Mouse (Mus musculus): Measurements from ENCODE around the gene Parp14.
"Not testable (repeated sequence)": the region's sequence is repeated elsewhere in the genome, so short reads cannot be mapped to it uniquely, and the experiment has no call there.

Parp14 gene

DNA sequence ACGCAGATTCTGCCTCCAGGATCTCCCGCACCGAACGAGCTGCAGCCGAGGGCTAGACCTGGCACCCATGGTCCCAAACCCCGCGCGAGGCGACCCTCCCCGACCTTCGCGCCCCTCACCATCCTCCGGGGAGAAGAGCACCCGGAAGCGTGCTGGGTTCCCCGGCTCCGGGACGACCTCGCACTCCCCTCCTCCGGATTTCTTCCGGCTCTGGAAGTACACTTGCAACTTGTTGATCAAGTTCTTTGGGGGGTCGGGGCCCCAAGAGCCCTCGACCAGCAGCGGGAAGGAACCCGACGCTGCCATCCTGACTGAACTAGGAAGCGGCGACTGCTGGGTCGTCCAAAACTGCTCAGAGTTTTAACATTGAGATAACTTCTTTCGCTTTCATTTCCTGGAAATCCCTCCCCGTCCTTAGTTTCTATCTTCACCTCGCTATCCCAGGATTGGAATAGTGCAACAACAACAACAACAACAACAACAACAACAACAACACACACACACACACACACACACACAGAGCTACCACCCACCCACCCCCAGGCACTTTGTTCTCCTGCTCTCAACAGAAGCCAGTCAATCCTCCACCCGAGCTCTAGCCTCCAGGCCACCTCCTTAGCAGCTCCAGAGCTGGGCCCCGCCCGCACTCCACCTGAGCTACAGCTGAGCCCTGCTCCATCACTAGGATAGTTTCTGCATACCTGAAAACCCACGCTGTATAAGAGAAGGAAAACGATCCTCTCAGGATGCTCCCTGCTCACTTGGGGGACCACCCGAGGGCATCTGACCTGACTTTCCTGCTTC lies at the start of gene Parp14:
Gene Parp14 (minus strand): TSS at position 497 of the 804 bp plus-strand sequence.
- peak; percentile 58 for DNase-seq

- no peak for DNase-seq
Observed at GRCm38 (mm10) chr16:35918721-35919543, 47.6 kb upstream of the Parp14 start.

DNA sequence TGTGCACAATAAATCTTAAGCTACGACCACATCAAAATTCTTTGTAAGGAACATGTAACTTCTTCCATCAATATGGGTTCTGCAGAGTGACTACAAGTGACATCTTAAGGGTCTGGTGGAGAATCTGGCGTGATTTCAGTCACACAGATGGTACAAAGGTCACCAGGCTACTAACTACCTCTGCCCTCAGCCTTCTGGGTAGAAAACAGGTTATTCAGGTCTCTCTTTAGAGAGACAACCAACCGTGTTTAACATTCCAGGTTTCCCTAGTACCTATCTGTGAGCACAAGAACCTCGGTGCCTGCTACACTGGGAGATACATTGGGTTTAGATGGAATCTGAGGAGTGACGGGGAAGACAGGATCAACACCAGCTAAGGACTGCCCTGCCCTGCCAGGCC lies 43.0 kb upstream of the Parp14 start:
- no peak for DNase-seq

- DNase-seq: no peak
Observed at GRCm38 (mm10) chr16:35913526-35913925, 42.2 kb upstream of the Parp14 start.

- no peak for DNase-seq
Observed at GRCm38 (mm10) chr16:35911449-35911848, 40.1 kb upstream of the Parp14 start.

DNA sequence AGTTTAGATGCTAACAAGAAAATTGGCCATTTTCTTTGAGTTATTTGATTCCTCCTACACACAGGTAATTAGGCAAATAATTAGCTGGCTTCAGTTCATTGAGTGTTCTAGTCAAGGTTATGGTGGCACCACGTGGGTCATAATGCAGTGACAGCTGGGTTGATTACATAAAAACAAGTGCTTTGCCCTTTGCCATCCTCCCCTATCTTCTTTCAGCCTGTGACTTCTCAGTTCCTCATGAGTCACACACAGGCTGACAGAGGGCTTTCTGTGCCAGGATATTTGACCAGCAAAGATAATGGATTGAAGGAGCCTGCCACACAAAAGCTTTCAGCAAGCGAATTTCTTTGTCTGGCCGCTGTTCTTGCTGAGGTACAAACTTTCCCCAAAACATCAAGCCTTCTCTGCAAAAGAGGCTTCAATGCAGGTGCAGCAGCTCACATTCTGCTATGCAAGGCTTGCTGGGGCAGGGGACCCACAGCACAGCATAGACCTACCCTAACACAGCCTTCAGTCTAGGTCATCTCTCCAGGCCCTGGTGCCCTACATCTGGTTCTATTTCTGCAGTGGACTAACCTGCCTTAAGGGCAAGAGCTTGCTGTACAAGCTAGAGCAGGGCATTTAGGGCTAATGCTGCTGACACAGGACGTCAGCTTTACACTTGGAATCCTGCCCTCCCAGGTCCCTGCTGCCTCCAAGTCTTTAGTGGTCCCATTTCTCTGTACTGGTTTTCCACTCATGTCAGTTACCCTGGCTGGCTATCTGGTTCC lies 36.3 kb upstream of the Parp14 start:
- peak; percentile 6 for DNase-seq

- peak; percentile 62 for DNase-seq
Observed at GRCm38 (mm10) chr16:35906887-35907286, 35.5 kb upstream of the Parp14 start.

GRCm38 (mm10) chr16:35905819-35906485 lies 34.6 kb upstream of the Parp14 start:
- DNase-seq: no peak

DNA sequence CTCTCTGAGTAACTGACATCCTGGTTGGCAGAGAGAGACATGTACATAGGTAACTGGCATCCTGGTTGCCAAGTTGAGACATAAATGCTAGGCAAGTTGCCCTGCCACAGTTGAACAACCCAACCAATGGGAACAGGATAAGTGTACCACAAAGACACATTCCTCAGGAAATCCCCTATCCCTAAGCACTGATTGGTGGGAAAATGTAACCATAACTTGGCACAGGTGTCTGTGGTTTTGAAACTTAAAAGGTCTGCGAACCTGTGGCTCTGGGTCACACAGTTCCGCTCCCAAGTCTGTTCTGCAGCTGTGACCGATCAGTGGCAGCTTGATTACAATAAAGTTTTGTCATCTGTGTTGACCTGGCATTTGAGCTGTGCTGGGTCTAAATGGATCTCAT lies 34.0 kb upstream of the Parp14 start:
- no peak for DNase-seq

DNA sequence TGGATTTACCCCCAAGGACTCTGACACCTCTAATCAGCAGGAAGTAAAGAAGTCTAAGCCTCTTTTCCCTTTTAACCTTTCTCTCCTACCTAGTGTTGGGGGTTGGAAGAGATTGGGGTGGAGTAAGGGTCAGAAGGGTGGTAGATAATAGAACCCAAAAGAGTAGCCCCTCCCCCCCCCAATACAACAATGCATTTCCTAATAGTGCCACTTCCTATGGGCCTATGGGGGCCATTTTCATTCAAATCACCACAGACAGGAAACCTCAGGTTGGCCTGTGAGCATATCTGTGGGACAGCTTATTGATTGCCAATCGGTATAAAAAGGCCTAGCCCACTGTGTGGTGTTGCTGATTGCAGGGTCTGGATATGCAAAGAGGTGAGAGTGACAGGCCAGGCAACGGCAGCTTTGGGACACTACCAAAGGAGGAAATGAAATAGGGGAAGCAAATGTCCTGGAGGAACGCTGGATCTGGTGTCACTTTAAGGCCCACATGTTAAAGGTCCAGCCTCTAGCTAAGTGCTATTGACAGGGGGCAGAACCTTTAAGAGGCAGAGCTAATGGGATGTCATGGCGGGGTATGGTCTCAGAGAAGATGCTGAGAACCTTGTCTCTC lies 32.9 kb upstream of the Parp14 start:
- no peak for DNase-seq

DNA sequence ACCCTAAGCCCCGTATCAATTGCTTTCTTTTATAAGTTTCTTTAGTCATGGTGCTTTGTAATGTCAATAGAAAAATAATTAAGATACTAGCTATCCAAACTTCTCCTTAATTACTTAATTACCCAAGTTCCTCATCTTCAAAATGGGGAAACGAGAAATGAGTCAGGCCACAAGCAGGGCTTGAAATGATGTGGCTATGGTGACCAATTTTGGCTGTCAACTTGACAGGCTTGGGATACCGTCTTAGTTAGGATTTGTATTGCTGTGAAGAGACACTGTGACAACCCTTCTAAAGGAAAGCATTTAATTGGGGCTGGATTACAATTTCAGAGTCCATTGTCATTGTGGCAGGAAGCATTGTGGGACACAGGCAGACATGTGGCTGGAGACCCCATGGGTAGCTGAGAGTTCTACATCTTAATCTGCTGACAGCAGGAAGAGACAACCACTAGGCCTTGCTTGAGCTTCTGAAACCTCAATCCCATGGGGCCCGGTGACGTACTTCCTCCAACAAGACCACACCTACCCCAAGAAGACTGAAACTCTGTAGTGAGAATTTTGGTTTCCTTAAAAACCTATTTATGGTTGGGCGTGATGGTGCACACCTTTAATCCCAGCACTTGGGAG lies 31.8 kb upstream of the Parp14 start:
- DNase-seq: no peak

DNA sequence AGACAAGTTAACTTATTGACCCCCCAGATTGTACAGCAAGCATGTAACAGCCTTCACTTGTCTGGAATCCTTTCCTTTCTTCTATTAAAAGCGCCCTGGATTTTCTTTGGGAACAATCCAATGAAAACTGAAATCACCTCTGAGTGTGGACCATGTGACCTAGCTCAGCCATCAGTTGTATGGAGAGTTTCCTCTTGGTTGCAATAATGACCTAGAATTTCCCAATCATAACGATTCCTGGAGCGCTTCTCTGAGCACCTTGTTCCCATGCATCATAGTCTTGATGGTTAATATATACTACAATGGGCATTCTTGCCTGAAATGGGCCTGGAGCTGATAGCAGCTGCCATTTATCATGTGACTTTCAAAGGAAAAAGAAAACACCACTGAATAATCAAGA lies 29.2 kb upstream of the Parp14 start:
- DNase-seq: no peak

DNA sequence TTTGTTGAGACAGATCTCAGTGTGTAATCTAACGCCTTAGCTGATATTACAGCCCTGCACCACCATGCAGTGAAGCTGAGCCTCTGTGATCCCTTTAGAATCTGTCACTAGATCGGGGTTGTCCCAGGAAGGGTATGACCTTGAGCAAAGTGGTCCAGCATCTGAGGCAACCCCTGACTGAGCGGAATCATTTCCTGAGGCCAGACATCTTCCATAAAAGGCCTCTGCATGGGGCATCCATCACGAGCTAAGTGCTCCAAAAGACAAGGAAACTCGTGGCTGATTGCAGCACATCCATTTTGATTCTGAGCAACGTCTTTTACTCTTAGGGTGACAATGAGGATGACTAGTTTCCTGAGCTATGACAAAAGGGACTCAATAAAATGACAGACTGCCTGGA lies 23.7 kb upstream of the Parp14 start:
- DNase-seq: no peak

- DNase-seq: not testable (repeated sequence)
Observed at GRCm38 (mm10) chr16:35891603-35892002, 20.3 kb upstream of the Parp14 start.

GRCm38 (mm10) chr16:35890645-35891044 lies 19.3 kb upstream of the Parp14 start:
- no peak for DNase-seq

GRCm38 (mm10) chr16:35888910-35889309 lies 17.6 kb upstream of the Parp14 start:
- no peak for DNase-seq

GRCm38 (mm10) chr16:35888174-35888573 lies 16.8 kb upstream of the Parp14 start:
- DNase-seq: no peak

DNA sequence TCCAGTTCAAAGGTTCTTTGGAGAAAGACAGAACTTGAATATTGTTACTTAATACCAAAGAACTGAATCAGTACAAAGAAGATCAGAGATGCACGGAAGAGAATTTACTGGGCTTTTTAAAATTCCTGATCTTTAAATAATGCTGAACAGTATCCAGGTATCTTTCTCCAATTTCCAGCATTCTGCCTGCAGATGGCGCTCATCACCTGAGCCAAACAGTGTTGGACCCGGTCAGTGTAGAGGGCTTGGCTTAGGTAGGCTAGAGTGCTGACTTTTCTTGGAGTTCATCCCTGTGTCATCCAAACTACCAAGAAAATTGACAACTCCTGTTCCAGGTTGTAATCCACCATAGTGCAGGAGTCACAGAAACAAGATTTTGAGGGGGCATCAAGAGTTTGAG lies 3.1 kb upstream of the Parp14 start:
- DNase-seq: peak; percentile 81

GRCm38 (mm10) chr16:35872410-35873006 lies 1.2 kb upstream of the Parp14 start:
- no peak for DNase-seq

- DNase-seq: no peak
Observed at GRCm38 (mm10) chr16:35871898-35872297, 554 bp upstream of the Parp14 start.

DNA sequence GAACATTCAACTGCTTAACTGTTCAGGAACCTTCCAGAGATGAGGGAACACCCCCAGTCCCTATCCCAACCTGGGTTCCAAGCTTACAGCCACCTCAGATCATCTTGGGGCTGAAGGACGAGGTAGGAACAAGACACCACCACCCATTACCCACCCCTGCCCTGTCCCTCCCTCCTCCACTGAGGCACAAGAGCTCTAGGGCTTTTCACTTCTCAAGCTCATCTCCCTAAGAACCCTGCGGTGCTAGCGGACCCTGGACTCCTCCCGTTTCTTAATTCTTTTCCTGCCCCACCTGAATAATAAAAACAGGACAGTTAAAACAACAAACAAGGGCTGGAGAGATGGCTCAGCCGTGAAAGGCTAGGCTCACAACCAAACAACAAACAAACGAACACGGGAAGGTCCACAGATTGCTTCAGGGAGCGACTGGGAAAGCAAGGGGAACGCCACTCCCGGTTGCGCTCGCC lies 730 bp downstream of the Parp14 start:
- DNase-seq: peak; percentile 56
